Mouse (Mus musculus): Measurements from ENCODE around the gene Pabpc4l. TPM values are rescaled to one million over a fixed set of nuclear protein-coding genes. Genes with fewer than 3 reads are reported as not detected.
A peak's percentile ranks its signal among the peaks of the same experiment; 100 is the strongest.
"Not testable (repeated sequence)": the region's sequence is repeated elsewhere in the genome, so short reads cannot be mapped to it uniquely, and the experiment has no call there.

Pabpc4l gene
- total RNA-seq (2014; fragmentation: Nextera tagmentation) (not detected in 2 replicates), total RNA-seq (2017) (not detected in 2 replicates)

DNA sequence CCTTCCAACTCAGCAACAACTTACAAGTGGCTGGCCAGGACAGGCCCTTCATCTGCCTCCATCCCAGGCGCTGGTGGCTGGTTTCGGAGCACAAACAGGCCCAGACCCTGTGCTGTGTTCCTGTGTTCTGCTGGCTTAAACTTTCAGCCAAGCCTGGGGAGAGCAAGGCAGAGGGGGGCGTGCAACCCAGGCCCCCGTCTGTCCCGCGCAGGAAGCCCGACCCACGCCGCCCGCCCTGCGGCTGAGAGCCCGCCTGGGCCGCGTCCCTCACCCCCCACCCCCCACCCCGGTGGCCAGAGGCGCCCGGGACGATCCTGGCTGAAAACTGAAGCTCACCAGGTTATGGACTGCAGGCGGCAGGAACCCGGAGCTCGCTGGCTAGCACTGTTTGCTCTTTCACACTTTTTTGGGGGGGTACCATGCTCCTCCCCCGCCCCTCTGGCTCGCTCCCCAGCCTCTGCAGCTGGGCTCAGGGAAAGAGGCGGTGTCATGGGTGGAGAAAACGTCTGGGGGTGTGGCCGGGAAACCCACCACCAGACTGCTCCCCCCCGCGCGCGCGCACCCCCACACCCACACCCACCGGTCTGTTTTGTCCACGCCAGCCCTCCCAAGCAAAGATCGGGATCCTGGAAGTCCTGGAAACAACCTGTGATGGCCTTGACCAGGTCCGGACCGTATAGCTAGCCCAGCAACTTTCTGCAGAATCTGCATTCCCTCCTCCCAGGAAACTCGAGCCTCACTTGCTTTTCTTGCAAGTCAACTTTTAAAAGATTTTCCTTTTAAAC, at the start of gene Pabpc4l:
TSS of gene Pabpc4l (minus strand) at position 739 of the 785 bp plus-strand sequence.
- peak; percentile 33; the same call in 1 of the 2 replicates for ATAC-seq (replicated peaks; ENCODE audit: poor library complexity, severe bottlenecking)

DNA sequence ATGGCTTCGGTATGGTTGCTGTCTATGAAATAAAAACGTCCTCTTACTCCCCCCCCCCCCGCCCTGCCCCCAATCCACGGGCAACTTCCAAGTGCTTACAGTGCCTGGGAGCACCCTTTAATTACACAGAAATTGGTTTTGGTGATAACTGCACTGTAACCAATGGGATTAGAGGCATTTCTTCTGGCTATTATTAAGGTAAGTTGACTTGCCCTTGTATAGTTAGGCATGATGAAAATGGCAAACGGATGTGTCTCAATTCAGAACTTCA, 42.9 kb upstream of the Pabpc4l start:
- no peak for ATAC-seq (replicated peaks; ENCODE audit: poor library complexity, severe bottlenecking)

DNA sequence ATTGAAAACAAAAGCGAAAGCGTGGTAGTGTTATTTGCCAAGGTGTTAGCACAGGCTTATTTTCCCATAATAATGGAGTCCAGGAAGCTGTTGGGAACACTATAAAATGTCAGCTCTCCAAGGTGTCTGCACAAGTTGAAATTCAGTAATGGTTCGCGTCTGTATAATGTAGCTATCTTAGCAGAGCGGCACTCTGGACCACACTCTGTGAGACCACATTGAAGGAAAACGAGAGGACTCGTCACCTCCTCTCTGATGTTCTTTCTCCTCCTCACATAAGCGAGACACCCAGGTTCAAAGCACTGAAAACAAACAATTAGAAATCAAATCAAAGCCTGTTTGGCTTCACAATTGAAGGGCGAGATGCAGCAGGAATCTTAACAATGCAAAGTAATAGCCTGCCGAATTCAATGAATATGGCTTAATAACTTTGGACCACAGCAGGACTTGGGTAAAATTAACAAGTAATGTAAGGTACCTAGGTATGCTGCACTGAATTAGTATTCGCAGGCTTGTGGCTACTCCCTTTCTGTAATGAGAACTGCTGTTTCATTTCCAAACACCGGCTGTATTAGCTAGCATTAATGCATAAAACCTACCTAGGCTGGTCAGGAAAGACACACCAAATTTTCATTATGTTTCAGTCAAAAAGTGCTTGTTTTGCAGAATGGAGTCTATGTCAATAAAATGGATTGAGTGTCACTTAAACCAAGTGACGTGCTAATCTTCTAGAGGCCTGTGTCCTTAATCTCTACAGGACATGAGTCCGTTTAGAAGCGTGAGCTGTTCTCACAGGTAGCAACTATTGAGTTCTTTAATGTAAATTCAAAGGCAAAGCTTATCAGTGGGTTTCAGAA, 42.3 kb upstream of the Pabpc4l start:
- ATAC-seq (replicated peaks; ENCODE audit: poor library complexity, severe bottlenecking), result no peak

DNA sequence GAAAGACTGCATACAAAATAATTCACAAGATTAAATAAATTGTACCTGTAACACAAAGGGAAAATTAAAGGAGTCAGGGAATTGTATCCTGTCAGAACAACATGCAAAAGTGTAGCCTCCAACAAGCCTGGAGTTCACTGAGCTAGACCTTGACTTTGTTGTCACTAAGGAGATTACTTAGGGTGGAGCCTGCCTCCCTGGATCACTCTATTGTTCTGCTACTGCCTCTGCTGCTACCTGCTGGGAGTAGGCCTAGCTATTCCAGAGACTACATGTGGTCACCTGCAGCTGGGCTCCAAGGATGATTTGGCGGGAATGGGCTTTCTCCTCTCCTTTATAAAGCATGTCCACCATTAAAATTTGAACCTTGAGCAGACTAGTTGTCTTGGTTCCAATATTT, 38.1 kb upstream of the Pabpc4l start:
- ATAC-seq (replicated peaks; ENCODE audit: poor library complexity, severe bottlenecking), result not testable (repeated sequence)

DNA sequence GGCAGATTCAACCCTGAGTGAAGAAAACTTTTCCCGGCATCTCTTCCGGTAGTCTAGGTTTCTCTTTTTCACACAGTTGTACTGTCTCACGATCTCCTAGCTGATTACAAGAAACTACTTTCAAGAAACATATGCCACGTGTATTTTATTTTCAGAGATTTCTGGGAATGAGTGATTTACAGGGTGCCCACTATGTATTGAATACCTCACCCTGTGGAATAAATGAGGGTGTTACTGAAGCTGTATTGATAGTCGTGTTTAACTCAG, 180 bp upstream of the Pabpc4l start:
- no peak for ATAC-seq (replicated peaks; ENCODE audit: poor library complexity, severe bottlenecking)

DNA sequence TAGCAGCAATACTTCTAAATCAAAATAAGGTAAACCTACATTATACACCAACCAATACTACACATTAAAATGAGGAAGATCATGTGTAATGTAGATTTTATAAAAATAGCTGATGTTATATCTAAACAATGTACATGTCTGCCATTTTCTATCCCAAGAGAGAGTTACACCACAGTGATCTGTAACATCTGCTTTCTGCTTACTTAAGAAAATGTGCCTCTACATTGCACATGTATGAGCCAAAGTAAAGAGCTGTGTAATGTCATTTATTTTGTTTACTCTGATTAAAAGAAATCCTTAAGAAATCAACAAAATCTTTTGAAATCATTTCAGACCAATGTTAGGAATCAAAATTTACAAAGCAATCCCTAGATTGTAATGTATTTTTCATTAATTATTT, 16.6 kb downstream of the Pabpc4l start:
- no peak for ATAC-seq (replicated peaks; ENCODE audit: poor library complexity, severe bottlenecking)

Measured in granulocyte monocyte progenitor cell, adult 5-6 weeks (primary cell).